Mouse (Mus musculus) heart, embryonic 15.5 days (tissue): ENCODE data around the gene Dmap1. TPM values are rescaled to one million over a fixed set of nuclear protein-coding genes. Genes with fewer than 3 reads are reported as not detected.

Experiments used
- ATAC-seq: fragments of 200-750 bp; cut with Nextera tagmentation; replicated peaks from 2 replicates; pipeline ENCODE4 v1.8.0; 2017; ENCODE audit warnings: low read depth, moderate TSS enrichment; ENCODE audit not compliant: insufficient number of reproducible peaks, insufficient read depth, low FRiP score
- H3K27ac ChIP-seq: fragments of 300-500 bp; sonication (generic); 2 replicates; pipeline ENCODE4 v1.5.1; 2015; ENCODE audit warnings: mild to moderate bottlenecking, inconsistent platforms
- H3K27me3 ChIP-seq: fragments of 300-500 bp; sonication (generic); 2 replicates; pipeline ENCODE4 v1.6.1; 2015; ENCODE audit warnings: inconsistent platforms
- H3K36me3 ChIP-seq: fragments of 300-500 bp; sonication (generic); 2 replicates; pipeline ENCODE4 v1.6.1; 2015; ENCODE audit warnings: mild to moderate bottlenecking, inconsistent platforms
- H3K4me1 ChIP-seq: fragments of 300-500 bp; sonication (generic); replicated peaks from 2 replicates; pipeline ENCODE4 v1.6.1; 2015; ENCODE audit warnings: inconsistent platforms
- H3K4me2 ChIP-seq: fragments of 300-500 bp; sonication (generic); 2 replicates; pipeline ENCODE4 v1.6.1; 2015; ENCODE audit warnings: inconsistent platforms, mild to moderate bottlenecking, moderate library complexity
- H3K4me3 ChIP-seq: fragments of 300-500 bp; sonication (generic); 2 replicates; pipeline ENCODE4 v1.5.1; 2015; ENCODE audit warnings: mild to moderate bottlenecking, inconsistent platforms
- H3K9ac ChIP-seq: fragments of 300-500 bp; sonication (generic); 2 replicates; pipeline ENCODE4 v1.6.1; 2015; ENCODE audit warnings: mild to moderate bottlenecking, inconsistent platforms
- H3K9me3 ChIP-seq: fragments of 300-500 bp; sonication (generic); replicated peaks from 2 replicates; pipeline ENCODE4 v1.6.1; 2016; ENCODE audit warnings: inconsistent platforms
- WGBS: fragments of 180-500 bp; shearing (Covaris S2); methylation state at CpG from one replicate; pipeline ENCODE4 v1.1.7; 2015; ENCODE audit warnings: mixed read lengths; 5-methylcytosine and 5-hydroxymethylcytosine counted together
- polyA plus RNA-seq: library from polyadenylated mRNA; unstranded; fragments of >200 nt; fragmentation: Nextera tagmentation; extraction: Ambion mirVana; gene quantifications from 2 replicates; pipeline ENCODE4 v1.2.1, GENCODE M21; 2015

Dmap1 gene
- polyA plus RNA-seq: 35.8 and 43.1 TPM in 2 replicates

DNA sequence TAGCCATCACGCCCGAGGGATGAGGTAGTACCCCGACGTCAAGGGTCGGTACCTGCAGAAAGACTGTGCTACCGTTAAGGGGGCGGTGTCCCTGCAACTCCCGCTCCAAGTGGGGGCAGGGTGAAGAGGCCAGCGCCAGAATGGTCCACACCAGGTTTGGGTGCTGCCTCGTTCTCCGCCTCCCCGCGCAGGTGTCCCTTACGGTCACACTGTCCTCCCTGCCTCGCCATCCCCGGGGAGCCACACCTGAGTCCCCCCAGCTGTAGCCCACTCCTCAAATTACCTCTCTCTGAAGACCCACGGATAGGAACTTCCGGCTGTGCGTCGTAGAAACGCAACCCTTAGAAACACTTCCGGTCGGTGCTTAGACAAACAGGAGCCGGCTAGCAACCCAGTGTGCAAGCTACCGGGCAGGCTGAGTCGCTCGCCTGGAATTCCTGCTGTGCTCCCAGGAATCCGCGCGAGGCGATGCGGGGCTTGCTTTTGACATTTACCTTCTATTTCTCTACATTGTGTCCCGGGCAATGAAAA lies at the start of gene Dmap1:
TSS of gene Dmap1 (minus strand) at position 343 of the 531 bp plus-strand sequence.
- WGBS: under 1% methylated on average over 33 of the region's 33 CpGs

DNA sequence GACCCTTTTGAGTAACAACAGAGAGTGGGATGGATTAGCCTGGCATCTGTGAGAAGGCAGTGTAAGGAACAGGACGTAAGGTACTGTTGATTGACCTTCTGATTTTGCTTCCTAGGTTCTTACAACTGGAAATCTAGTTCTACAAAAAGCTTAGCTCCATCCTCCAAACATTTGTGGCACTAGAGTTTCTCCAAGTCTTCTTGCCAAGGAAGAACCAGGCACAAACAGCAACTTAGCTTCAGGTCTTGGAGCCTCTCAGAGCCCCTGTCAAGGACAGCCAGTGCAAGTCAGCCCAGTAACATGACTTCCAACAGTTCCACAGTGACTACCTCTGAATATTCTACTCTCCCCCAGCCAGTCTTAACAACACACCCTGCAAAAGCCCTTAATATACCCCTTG lies 42.0 kb upstream of the Dmap1 start, which contains the start of gene Gm12845:
TSS of gene Gm12845 (plus strand) at position 301 of the 400 bp plus-strand sequence.
- H3K4me1 ChIP-seq: no peaks in the 10 kb centered on the region
- no peaks in the 10 kb centered on the region for H3K27me3 ChIP-seq
- no peak within 1 kb of the TSS for H3K4me3 ChIP-seq
- WGBS: 80% methylated on average over 1 of the region's 1 CpGs
- no peak within 1 kb of the TSS for H3K4me2 ChIP-seq
- ATAC-seq: no peak
- no peak within 1 kb of the TSS for H3K9ac ChIP-seq
- H3K9me3 ChIP-seq: no peaks in the 10 kb centered on the region
- no peaks in the 10 kb centered on the region for H3K36me3 ChIP-seq
- H3K27ac ChIP-seq: no peak within 1 kb of the TSS

More for the DNA sequence above, at the start of gene Dmap1:
- Histone ChIP-seq H3K9ac (peak within 1 kb of the TSS; percentile 77), H3K36me3 (peaks cover 28% of the 10 kb centered on the region; the same call in 1 of the 2 replicates), H3K4me1 (peaks cover 10% of the 10 kb centered on the region), H3K27ac (peak within 1 kb of the TSS; percentile 55), H3K9me3 (no peaks in the 10 kb centered on the region), H3K4me3 (peak within 1 kb of the TSS; percentile 91), H3K4me2 (peak within 1 kb of the TSS; percentile 91), H3K27me3 (no peaks in the 10 kb centered on the region)
- ATAC-seq: peak; percentile 84

DNA sequence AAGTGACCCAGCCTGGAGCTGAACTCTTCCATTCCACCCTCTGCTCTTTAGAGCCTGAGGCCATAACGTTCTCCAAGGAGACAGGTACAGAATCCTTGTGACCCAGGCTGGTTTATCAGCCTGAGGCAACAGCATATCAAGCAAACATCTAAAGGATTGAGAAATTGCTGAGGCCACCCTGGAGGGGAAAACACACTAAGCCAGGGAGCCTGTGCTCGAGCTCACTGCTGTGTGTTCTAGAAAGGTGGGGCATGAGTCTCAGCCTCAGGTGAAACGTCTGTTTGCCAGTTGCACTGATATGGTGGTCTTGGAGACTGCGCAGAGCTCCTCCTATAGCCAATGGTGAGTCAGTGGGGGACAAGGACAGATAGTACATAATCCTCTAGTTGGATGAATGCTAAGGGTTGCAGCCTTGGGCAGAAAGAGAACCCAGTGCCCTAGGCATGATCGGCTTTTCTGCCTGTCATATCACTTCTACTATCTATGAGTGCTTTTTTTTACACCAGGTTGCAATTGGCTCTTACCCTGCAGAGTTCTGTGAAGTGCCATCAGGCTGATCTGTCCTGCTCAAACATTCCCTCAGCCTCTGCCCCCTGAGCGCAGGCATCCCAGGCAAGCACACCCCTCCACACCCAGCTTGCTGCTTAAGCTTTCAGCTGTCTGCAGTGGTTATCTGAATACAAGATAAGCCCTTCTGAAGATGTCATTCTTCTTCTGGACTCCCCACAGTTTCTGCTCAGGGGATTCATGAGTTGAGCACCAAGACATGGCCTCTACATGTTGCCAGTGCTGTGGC lies 31.4 kb upstream of the Dmap1 start:
- Histone ChIP-seq H3K27me3 (no peaks in the 10 kb centered on the region), H3K27ac (no peak overlapping the region), H3K4me2 (no peak overlapping the region), H3K4me1 (no peaks in the 10 kb centered on the region), H3K4me3 (no peak overlapping the region), H3K9ac (no peak overlapping the region), H3K36me3 (no peaks in the 10 kb centered on the region), H3K9me3 (no peaks in the 10 kb centered on the region)
- WGBS: 57% methylated on average over 6 of the region's 6 CpGs
- no peak for ATAC-seq

DNA sequence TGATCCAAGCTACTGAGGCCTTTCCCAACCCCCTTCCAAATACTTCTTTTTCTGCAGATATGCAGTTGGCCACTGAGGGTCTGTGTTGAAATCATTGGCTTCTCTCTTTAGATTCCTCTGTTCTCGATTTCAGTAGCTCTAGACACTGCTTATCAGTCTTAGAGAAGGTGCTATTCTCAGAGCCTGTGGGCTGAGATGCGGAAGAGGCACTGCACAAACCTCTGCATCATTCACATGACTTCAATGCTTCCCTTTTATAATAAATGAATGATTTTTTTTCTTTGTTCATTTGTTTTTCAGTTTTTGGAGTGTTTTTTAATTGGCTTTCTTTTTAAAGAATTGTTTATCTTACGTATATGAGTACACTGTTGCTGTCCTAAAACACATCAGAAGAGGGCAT lies 30.2 kb upstream of the Dmap1 start:
- no peak for ATAC-seq
- Histone ChIP-seq H3K9ac (no peak overlapping the region), H3K27ac (no peak overlapping the region), H3K4me1 (no peaks in the 10 kb centered on the region), H3K9me3 (no peaks in the 10 kb centered on the region), H3K27me3 (no peaks in the 10 kb centered on the region), H3K4me3 (no peak overlapping the region), H3K4me2 (no peak overlapping the region), H3K36me3 (no peaks in the 10 kb centered on the region)
- 61% methylated on average over 3 of the region's 3 CpGs for WGBS

DNA sequence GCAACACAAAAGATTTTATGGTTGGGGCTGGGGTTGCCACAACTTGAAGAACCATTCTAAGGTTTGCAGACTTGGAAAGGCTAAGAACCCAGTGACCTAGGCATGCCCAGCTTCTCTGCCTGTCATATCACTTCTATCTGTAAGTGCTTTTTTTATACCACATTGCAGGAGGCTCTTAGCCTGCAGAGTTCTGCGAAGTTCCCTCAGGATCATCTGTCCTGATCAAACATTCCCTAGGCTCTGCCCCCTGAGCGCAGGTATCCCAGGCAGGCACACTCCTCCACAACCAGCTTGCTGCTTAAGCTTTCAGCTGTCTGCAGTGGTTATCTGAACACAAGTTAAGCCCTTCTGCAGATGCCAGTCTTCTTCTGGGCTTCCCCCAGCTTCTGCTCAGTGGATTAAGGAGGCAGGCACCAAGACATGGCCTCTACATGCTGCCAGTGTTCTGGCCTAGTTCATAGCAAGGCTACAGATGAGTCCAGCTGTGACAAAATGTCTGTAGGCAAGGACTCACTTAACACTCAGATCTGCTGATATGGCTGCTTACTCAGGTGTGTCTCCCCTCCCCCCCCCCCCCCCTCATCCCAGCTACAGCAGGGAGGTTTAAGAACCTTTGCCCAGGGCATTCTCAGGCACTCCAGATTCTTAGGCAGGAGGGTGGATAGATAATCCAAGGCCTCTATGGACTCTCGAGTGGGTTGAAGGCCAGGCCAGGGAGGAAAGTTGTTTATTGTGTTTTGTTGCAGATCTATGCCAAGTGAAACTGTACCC lies 26.9 kb upstream of the Dmap1 start:
- H3K36me3 ChIP-seq: no peaks in the 10 kb centered on the region
- H3K9ac ChIP-seq: no peak overlapping the region
- H3K4me1 ChIP-seq: no peaks in the 10 kb centered on the region
- no peaks in the 10 kb centered on the region for H3K27me3 ChIP-seq
- no peak for ATAC-seq
- H3K4me3 ChIP-seq: no peak overlapping the region
- H3K9me3 ChIP-seq: no peaks in the 10 kb centered on the region
- no peak overlapping the region for H3K27ac ChIP-seq
- H3K4me2 ChIP-seq: no peak overlapping the region
- WGBS: 70% methylated on average over 3 of the region's 3 CpGs

DNA sequence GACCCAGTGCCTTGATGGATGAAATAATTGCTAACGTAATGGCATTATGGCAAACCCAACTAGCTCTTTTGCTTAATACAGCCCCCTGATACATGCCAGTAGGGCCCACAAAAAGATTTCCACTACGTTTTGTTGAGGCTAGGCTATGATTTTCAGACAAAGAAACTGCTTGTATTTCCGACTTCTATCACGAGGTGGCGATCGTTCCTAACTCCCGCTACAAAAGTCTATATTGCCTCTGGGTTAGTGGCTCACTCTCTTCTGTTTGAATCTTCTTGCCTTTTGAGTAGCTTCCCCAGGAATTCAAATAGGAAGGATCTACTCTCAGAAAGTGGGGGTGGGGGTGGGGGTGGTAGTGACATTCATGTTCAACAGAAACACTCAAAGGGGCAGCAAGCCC lies 23.3 kb upstream of the Dmap1 start:
- Histone ChIP-seq H3K9me3 (no peaks in the 10 kb centered on the region), H3K4me2 (no peak overlapping the region), H3K4me3 (no peak overlapping the region), H3K4me1 (no peaks in the 10 kb centered on the region), H3K9ac (no peak overlapping the region), H3K36me3 (no peaks in the 10 kb centered on the region), H3K27ac (no peak overlapping the region), H3K27me3 (no peaks in the 10 kb centered on the region)
- no peak for ATAC-seq
- WGBS: 4% methylated on average over 7 of the region's 7 CpGs

DNA sequence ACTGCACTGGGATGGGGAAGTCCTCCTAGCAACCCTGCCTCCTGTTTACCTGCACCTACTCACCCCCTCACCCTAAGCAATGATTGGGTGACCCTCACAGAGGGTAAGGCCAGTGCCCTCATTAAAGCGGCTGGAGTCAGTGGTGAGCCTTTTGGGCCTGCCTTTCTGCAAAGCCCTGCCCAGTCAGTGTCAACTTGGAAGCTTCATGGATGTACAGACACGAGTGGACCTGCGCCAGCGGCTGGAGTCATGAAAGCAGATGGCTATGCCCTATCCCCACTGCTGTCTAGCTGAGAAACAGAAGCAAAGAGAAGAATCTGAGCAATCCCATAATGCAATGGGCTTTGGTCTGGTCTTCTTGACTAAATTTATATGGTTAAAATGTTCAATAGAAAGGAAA lies 4.3 kb upstream of the Dmap1 start:
- H3K4me1 ChIP-seq: peaks cover 5% of the 10 kb centered on the region
- no peak overlapping the region for H3K9ac ChIP-seq
- H3K4me2 ChIP-seq: no peak overlapping the region
- H3K27me3 ChIP-seq: no peaks in the 10 kb centered on the region
- H3K36me3 ChIP-seq: no peaks in the 10 kb centered on the region
- 80% methylated on average over 4 of the region's 4 CpGs for WGBS
- ATAC-seq: no peak
- H3K4me3 ChIP-seq: no peak overlapping the region
- H3K9me3 ChIP-seq: no peaks in the 10 kb centered on the region
- H3K27ac ChIP-seq: no peak overlapping the region

DNA sequence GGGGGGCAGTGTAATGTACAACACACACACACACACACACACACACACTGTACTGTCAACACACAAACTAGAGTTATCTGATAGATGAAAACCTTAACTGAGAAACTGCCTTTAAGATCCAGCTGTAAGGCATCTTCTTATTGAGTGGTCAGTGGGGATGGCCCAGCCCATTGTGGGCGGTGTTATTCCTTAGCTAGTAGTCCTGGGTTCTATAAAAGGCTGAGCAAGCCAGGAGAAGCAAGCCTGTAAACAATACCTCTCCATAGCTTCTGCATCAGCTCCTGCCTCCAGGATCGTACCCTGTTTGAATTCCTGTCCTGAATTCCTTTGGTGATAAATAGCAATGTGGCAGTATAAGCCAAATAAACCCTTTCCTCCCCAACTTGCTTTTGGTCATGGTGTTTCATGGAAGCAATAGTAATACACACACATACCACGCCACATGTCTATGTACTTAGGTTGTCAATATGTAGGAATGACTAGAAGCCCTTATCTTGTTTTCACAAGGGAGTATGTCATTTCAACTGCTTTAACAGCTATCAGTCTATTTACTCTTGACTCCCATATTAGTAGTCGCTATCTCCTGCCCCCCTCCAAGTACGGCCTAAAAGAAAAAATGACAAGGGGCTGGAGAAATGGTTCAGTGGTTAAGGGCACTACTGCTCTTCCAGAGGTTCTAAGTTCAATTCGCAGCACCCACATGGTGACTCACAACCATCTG lies 1.1 kb upstream of the Dmap1 start:
- no peaks in the 10 kb centered on the region for H3K9me3 ChIP-seq
- no peak overlapping the region for H3K9ac ChIP-seq
- peaks cover 10% of the 10 kb centered on the region for H3K4me1 ChIP-seq
- WGBS: 65% methylated on average over 6 of the region's 6 CpGs
- H3K4me2 ChIP-seq: no peak overlapping the region; the same call in 1 of the 2 replicates
- no peak overlapping the region for H3K4me3 ChIP-seq
- no peak for ATAC-seq
- peaks cover 16% of the 10 kb centered on the region; the same call in 1 of the 2 replicates for H3K36me3 ChIP-seq
- H3K27me3 ChIP-seq: no peaks in the 10 kb centered on the region
- H3K27ac ChIP-seq: no peak overlapping the region

DNA sequence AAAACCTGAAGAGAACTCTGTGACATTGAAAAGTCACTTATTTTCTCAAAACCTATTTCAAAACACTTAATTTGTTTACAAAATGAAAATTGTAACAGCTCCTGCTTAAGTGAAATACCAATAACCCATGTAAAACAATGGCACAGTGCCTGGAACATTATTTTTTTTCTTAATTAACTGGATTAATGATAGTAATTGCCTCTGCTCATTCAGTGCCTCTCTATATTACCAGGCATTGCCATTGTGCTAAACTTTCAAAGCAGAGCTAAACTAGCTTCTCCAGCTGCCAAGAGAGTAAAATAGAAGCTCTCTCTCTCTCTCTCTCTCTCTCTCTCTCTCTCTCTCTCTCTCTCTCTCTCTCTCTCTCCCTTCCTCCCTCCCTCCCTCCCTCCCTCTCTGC lies 390 bp upstream of the Dmap1 start:
- ATAC-seq: no peak
- peak overlapping the region; percentile 77 for H3K9ac ChIP-seq
- H3K27ac ChIP-seq: no peak overlapping the region
- H3K36me3 ChIP-seq: peaks cover 24% of the 10 kb centered on the region; the same call in 1 of the 2 replicates
- no peaks in the 10 kb centered on the region for H3K9me3 ChIP-seq
- peak overlapping the region; percentile 91 for H3K4me2 ChIP-seq
- peak overlapping the region; percentile 91 for H3K4me3 ChIP-seq
- no peaks in the 10 kb centered on the region for H3K27me3 ChIP-seq
- H3K4me1 ChIP-seq: peaks cover 10% of the 10 kb centered on the region

DNA sequence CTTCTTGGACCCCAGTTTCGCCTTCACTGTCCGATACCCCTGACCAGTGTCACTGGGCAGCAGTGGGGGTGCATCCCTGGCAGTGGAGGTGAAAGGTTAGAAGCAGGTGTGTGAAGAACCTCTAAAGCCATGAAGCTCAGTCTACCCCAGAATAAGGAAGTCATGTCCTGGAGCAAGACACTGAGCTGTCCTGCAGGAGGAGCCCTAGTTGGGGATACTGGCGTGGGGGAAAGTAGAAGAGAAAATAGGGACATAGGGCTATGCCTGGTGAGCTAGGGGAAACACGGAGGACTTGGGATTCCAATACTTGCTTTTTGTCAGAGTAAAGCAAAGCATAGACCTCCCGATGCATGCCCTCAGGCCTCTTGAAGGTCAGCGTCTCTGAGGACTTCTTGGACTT lies 1.1 kb downstream of the Dmap1 start:
- ATAC-seq: no peak
- peaks cover 37% of the 10 kb centered on the region for H3K36me3 ChIP-seq
- no peaks in the 10 kb centered on the region for H3K9me3 ChIP-seq
- H3K4me3 ChIP-seq: peak overlapping the region; percentile 91
- 74% methylated on average over 6 of the region's 6 CpGs for WGBS
- peak overlapping the region; percentile 91 for H3K4me2 ChIP-seq
- peaks cover 10% of the 10 kb centered on the region for H3K4me1 ChIP-seq
- H3K9ac ChIP-seq: peak overlapping the region; percentile 77; the same call in 1 of the 2 replicates
- no peaks in the 10 kb centered on the region for H3K27me3 ChIP-seq
- no peak overlapping the region for H3K27ac ChIP-seq

DNA sequence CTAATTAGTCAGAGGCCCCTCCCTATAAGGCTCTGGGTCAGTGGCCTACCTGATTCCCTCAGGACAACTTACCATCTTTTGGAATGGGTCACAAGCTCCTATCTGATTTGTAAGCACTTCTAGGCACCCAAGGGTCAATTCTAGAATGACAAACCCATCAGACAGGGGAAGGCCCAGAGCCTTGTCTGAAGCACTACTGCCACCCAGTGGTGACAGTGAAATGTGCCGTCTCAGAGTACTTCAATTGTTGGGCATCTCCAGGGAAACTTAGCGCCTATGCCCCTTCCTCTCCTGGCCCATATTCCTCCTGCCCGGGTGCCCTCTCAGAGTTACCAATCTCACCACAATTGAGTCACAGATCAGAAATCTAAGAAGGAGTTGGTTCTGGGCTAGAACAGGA lies 5.2 kb downstream of the Dmap1 start:
- H3K36me3 ChIP-seq: peaks cover 73% of the 10 kb centered on the region
- no peak overlapping the region for H3K4me2 ChIP-seq
- 14% methylated on average over 3 of the region's 3 CpGs for WGBS
- H3K4me1 ChIP-seq: peaks cover 7% of the 10 kb centered on the region
- ATAC-seq: no peak
- no peak overlapping the region for H3K9ac ChIP-seq
- H3K9me3 ChIP-seq: no peaks in the 10 kb centered on the region
- no peaks in the 10 kb centered on the region for H3K27me3 ChIP-seq
- H3K4me3 ChIP-seq: no peak overlapping the region
- no peak overlapping the region for H3K27ac ChIP-seq
